Mouse (Mus musculus) neural tube, embryonic 11.5 days (tissue): ENCODE results near the gene E2f4. TPM values are rescaled to one million over a fixed set of nuclear protein-coding genes. Genes with fewer than 3 reads are reported as not detected.

Source experiments
- ATAC-seq: fragments of 200-750 bp; cut with Nextera tagmentation; 2 replicates; pipeline ENCODE4 v1.8.0; 2017; ENCODE audit warnings: moderate number of reproducible peaks, mild to moderate bottlenecking, moderate TSS enrichment, moderate library complexity; ENCODE audit not compliant: insufficient read depth, low FRiP score, low TSS enrichment
- DNase-seq: peaks from one replicate; pipeline ENCODE4 v3.0.0-alpha.2; 2015; ENCODE audit warnings: low spot score
- H3K27ac ChIP-seq: fragments of 300-500 bp; sonication (generic); 2 replicates; pipeline ENCODE4 v1.5.1; 2014; ENCODE audit warnings: low read depth, mild to moderate bottlenecking, low read length
- H3K27me3 ChIP-seq: fragments of 300-500 bp; sonication (generic); 2 replicates; pipeline ENCODE4 v1.6.1; 2014; ENCODE audit warnings: mild to moderate bottlenecking, low read length, mixed read lengths; ENCODE audit not compliant: control insufficient read depth, insufficient read depth
- H3K36me3 ChIP-seq: fragments of 300-500 bp; sonication (generic); 2 replicates; pipeline ENCODE4 v1.6.1; 2014; ENCODE audit warnings: mild to moderate bottlenecking, low read length, moderate library complexity, mixed read lengths; ENCODE audit not compliant: control insufficient read depth, insufficient read depth
- H3K4me1 ChIP-seq: fragments of 300-500 bp; sonication (generic); 2 replicates; pipeline ENCODE4 v1.6.1; 2014; ENCODE audit warnings: low read length, mixed read lengths; ENCODE audit not compliant: control insufficient read depth, insufficient read depth
- H3K4me2 ChIP-seq: fragments of 300-500 bp; sonication (generic); 2 replicates; pipeline ENCODE4 v1.6.1; 2014; ENCODE audit warnings: low read depth, mild to moderate bottlenecking, moderate library complexity
- H3K4me3 ChIP-seq: fragments of 300-500 bp; sonication (generic); 2 replicates; pipeline ENCODE4 v1.5.1; 2014; ENCODE audit warnings: low read depth, low read length
- H3K9ac ChIP-seq: fragments of 300-500 bp; sonication (generic); 2 replicates; pipeline ENCODE4 v1.6.1; 2014; ENCODE audit warnings: mild to moderate bottlenecking, low read length
- H3K9me3 ChIP-seq: fragments of 300-500 bp; sonication (generic); 2 replicates; pipeline ENCODE4 v1.6.1; 2016; ENCODE audit warnings: low read length; ENCODE audit not compliant: control insufficient read depth
- WGBS: fragments of 180-500 bp; shearing (Covaris S2); extraction: QIAGEN DNeasy Blood & Tissue Kit; methylation state at CpG from one replicate; pipeline ENCODE4 v1.1.7; 2014; 5-methylcytosine and 5-hydroxymethylcytosine counted together
- polyA plus RNA-seq: library from polyadenylated mRNA; unstranded; fragments of >200 nt; fragmentation: Nextera tagmentation; extraction: Ambion mirVana; gene quantifications from 2 replicates; pipeline ENCODE4 v1.2.1, GENCODE M21; 2014

Gene E2f4
- polyA plus RNA-seq, 1 experiment from 2014 or later = 103 TPM

- Histone ChIP-seq H3K4me1 (peaks cover 12% of the 10 kb centered on the region), H3K4me3 (peak overlapping the region; percentile 33), H3K36me3 (no peaks in the 10 kb centered on the region), H3K9ac (0 out of 2 replicates have a peak overlapping the region, but pooled peaks have one; percentile 28), H3K4me2 (peak overlapping the region; percentile 65), H3K9me3 (no peaks in the 10 kb centered on the region), H3K27me3 (peaks cover 65% of the 10 kb centered on the region), H3K27ac (no peak overlapping the region)
- DNase-seq (peak; percentile 63), ATAC-seq (peak; percentile 39)
- 1% methylated on average over 55 of the region's 55 CpGs for WGBS
Observed at GRCm38 (mm10) chr8:105258911-105259720, 38.3 kb upstream of the E2f4 start.

DNA sequence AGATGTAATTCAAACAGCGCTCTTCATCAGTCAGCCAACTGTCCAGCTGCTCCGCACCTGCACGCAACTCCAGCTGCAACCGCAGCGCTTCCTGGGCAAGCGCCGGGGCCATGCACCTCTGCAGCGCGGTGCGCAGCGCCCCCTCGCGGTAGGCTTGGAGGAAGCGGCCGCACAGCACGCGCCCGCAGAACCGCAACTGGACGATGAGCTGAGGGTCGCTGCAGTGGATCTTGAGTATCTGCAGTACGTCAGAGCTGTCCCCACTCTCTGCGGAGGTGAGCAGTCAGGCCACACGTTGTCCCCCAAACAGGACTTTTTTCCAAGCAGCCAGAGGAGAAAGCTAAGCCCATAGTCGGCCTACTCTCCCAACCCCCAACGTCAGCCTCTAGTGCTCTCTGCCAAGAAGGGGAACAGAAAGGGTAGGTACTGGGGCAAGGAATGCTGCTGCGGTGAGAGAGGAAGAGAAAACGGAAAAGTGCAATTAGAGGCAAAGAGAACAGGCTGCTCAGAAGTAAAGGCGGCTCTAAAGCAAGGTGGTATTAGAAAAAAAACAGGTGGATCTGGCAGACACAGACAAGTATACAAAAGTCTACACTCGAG lies 37.6 kb upstream of the E2f4 start:
- peak; percentile 88 for DNase-seq

DNA sequence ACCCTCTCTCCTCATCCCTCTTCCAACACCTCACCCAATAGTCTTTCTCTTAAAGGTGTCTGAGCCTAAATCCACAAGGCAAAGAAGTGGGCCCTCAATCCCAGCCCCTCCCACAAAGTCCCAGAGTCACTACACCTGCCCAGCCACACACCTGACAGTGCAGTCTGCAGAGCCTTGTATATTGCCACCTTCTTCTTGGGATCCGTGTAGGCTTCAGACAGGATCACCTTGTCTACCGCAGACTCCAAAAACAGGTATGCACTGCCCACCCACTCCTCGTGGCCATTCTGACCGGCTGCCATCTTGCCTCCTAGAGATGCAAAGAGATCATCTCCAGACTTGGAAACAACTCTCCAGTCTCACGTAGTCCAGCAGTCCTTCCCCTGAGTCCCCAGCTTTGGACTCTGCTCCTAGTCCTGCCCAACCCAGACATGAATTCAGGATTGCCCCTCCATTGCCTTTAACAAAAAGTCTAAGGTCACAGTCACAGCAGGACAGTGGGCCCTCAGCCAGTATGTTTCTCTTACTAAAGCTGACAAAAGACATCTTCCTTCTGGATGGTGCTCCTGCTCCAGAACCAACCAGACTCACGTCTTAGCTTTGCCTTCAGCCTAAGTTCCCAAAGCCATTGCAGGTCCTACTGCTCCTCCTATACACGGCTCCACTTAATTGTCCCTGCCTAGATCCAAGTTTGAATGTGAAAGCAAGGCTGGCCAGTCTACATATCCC lies 36.9 kb upstream of the E2f4 start:
- no peak overlapping the region for H3K4me3 ChIP-seq
- H3K9ac ChIP-seq = no peak overlapping the region
- WGBS = 54% methylated on average over 7 of the region's 7 CpGs
- ATAC-seq (no peak; the same call in 1 of the 2 replicates), DNase-seq (no peak)
- H3K36me3 ChIP-seq = no peaks in the 10 kb centered on the region
- H3K4me1 ChIP-seq = peaks cover 8% of the 10 kb centered on the region
- no peak overlapping the region for H3K27ac ChIP-seq
- no peak overlapping the region for H3K4me2 ChIP-seq
- H3K27me3 ChIP-seq = peaks cover 70% of the 10 kb centered on the region
- no peaks in the 10 kb centered on the region for H3K9me3 ChIP-seq

More for the DNA sequence above, 37.6 kb upstream of the E2f4 start:
- 4% methylated on average over 30 of the region's 30 CpGs for WGBS
- H3K27ac ChIP-seq = no peak overlapping the region
- H3K27me3 ChIP-seq = peaks cover 69% of the 10 kb centered on the region
- H3K4me2 ChIP-seq = peak overlapping the region; percentile 65
- peak; percentile 64 for ATAC-seq
- H3K36me3 ChIP-seq = no peaks in the 10 kb centered on the region
- H3K4me3 ChIP-seq = peak overlapping the region; percentile 33
- no peaks in the 10 kb centered on the region for H3K9me3 ChIP-seq
- peaks cover 10% of the 10 kb centered on the region for H3K4me1 ChIP-seq
- H3K9ac ChIP-seq = 0 out of 2 replicates have a peak overlapping the region, but pooled peaks have one; percentile 28

DNA sequence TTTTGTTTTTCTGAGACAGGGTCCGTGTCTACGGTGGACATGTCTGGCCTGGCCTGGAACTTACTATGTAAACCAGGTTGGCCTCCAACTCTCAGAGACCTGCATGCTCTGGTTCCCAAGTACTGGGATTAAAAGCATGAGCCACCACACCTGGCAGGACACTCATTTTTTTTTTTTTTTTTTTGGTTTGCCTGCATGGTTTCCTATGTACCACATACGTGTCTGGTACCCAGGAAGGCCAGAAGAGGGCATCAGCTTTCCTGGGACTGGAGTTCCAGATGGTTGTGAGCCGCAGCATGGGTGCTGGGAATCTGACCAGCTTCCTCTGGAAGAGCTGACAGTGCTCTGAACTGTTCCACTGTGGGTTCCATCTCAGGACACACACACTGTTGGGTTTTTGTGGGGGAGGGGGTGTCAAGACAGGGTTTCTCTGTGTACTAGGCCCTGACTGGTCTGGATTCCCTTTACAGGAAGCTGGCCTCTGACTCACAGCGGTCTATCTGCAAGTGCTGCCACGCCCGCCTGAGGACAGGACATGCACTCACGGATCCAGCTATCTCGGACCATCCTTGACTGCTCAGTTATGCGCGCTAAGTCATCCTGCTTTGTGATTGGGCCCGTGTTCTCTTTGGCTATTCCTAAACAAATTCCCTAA lies 36.0 kb upstream of the E2f4 start:
- ATAC-seq = no peak
- H3K4me1 ChIP-seq = peaks cover 8% of the 10 kb centered on the region
- no peak for DNase-seq
- H3K9ac ChIP-seq = no peak overlapping the region
- H3K27ac ChIP-seq = no peak overlapping the region
- no peak overlapping the region for H3K4me3 ChIP-seq
- no peaks in the 10 kb centered on the region for H3K36me3 ChIP-seq
- no peak overlapping the region for H3K4me2 ChIP-seq
- 83% methylated on average over 12 of the region's 12 CpGs for WGBS
- H3K27me3 ChIP-seq = peaks cover 73% of the 10 kb centered on the region
- no peaks in the 10 kb centered on the region; the same call in 1 of the 2 replicates for H3K9me3 ChIP-seq

DNA sequence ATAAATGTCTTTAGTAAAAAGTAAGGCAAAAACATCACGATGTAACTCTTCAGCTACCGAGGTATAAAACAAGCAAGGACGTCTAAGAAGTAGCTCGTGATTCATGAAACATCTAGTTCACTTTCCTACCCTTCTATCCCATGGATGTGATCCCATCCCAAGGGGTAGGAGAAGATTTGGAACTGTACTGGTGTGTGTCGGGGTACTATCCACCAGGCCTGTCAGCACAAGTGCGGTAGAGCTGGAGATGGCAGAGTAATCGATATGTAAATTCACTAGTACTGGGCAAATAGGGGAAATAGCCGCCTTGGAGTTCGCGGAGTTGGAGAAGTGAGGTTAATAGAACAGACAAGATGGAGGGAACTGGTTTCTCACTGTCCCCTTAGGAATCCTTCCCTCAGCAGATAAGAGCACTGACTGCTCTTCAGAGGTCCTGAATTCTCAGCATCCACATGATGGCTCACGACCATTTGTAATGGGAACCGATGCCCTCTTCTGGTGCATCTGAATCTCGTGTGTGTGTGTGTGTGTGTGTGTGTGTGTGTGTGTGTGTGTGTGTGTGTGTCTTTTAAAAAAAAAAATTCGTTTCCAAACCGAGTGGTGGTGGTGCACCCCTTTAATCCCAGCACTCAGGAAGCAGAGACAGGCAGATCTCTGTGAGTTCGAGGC lies 34.1 kb upstream of the E2f4 start:
- Histone ChIP-seq H3K9ac (no peak overlapping the region), H3K36me3 (no peaks in the 10 kb centered on the region), H3K27ac (no peak overlapping the region), H3K4me2 (no peak overlapping the region), H3K27me3 (peaks cover 81% of the 10 kb centered on the region), H3K4me1 (peaks cover 12% of the 10 kb centered on the region), H3K4me3 (no peak overlapping the region), H3K9me3 (no peaks in the 10 kb centered on the region; the same call in 1 of the 2 replicates)
- ATAC-seq (no peak), DNase-seq (no peak)
- WGBS = 40% methylated on average over 16 of the region's 16 CpGs

DNA sequence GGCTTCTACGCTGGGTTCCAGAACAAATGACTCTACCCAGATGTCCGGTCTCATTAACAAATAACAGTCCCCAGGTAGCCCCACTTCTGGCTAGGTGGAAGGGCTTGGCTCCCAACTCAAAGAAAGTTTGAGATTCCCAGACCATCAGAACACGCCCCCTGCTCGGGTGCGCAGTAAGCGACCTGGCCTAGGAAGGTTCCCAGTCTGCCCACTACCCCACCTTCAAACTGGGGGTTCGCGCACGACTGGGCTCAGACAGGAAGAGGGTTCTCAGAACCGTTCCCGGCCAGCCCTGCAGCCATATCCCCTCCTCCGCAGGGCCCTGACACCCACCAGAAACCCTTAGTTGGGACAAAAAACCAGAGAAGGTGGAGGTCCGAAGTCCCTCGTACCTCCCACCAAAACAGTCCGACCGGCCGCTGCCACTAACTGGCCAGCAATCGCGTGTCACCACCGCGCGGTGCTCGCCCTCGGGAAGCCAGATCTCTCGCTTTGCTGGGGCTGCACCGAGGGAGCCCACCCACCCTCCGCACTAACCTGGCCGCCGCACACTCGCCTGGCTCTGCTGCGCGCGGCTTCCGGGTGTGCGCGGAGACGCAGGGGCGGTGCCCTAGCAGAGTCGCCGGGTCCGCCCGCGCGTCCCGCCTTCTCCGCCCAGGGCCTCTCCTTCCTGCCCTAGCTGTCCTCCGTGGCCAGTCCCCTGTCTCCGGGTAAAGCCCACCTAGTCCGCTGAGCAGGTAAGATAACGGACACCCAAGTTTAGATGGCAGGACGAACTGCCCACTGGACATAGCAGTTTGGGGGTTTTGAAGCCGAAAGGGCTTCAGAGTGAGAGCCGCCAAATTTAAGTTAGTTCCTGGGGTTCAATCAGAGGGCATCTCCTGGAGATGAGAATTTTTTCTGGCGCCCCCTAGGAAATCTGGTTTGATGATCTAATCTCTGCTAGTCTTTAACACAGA lies 33.2 kb upstream of the E2f4 start, which contains the start of the genes Tradd and Fbxl8:
Gene Tradd, minus strand, starts transcription at position 586 of the 959 bp plus-strand sequence.
Gene Fbxl8, plus strand, starts transcription at position 625 of the 959 bp plus-strand sequence.
- Histone ChIP-seq H3K27ac (no peak within 1 kb of the TSS), H3K27me3 (peaks cover 81% of the 10 kb centered on the region), H3K4me1 (peaks cover 6% of the 10 kb centered on the region), H3K4me3 (peak within 1 kb of the TSS; percentile 59), H3K9ac (peak within 1 kb of the TSS; percentile 52), H3K4me2 (peak within 1 kb of the TSS; percentile 83), H3K36me3 (no peaks in the 10 kb centered on the region), H3K9me3 (no peaks in the 10 kb centered on the region; the same call in 1 of the 2 replicates)
- peak; percentile 75 for DNase-seq
- 1% methylated on average over 54 of the region's 54 CpGs for WGBS
- peak; percentile 46 for ATAC-seq

GRCm38 (mm10) chr8:105265128-105265527 lies 32.3 kb upstream of the E2f4 start:
- H3K9me3 ChIP-seq = no peaks in the 10 kb centered on the region; the same call in 1 of the 2 replicates
- H3K4me2 ChIP-seq = peak overlapping the region; percentile 83
- H3K36me3 ChIP-seq = no peaks in the 10 kb centered on the region
- WGBS = 12% methylated on average over 10 of the region's 10 CpGs
- ATAC-seq (no peak), DNase-seq (no peak)
- peaks cover 83% of the 10 kb centered on the region for H3K27me3 ChIP-seq
- H3K27ac ChIP-seq = no peak overlapping the region
- H3K9ac ChIP-seq = no peak overlapping the region
- H3K4me1 ChIP-seq = peaks cover 9% of the 10 kb centered on the region; the same call in 1 of the 2 replicates
- H3K4me3 ChIP-seq = peak overlapping the region; percentile 59; the same call in 1 of the 2 replicates
